Mouse (Mus musculus) lung, postnatal 36 days (tissue): ENCODE data around the gene Il4ra.

Experiments used
- DNase-seq: peaks from one replicate; pipeline ENCODE4 v3.0.0; 2022; ENCODE audit warnings: mixed read lengths

The Il4ra gene

DNA sequence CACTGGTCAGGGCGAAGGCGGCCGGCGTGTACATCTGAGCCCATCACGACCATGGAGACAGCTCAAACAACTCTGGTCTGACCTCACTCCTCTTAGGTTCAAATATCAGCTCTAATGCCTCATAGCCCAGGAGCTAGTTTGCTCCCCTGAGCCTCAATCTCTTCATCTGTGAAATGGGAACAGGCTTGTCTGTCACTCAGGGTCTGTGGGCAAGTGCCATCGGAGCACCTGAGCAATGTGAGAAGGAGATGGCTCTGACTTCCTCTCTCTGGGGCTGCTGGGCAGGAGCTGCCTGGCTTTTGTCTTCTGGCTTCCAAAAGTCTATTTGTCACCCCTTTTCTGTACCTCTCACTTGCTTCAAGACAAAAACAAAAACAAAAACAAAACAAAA is 49.4 kb downstream of the Il4ra start:
- DNase-seq: no peak

DNA sequence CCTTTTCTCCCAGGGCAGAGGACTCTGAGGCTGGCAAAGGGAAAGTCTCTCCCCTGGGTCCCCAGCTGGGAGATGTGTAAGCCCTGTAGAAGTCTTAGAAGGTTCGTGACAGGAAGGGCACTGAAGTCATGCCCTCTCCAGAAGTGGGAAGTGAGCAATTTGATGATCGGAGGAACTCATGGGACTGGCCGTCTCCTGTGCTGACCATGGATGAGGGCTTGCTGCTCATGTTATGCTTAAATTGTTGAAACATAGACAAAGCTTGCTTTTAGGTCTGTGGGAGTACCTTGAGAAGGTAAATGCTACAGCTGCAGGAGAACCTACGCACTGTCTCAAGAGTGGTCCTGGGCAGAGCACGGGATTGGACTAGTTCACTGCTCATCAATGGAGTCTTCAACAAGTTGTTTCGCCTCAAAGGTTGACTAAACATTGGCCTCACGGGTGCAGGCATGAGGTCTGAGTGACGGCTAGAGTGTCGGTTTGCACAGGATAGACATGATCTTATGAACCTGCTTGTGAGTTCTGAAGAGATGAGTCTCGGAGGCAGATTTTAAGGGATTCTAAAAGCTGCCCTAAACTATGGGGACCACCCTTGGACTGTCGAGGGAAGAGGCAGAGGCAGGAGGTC is 50.0 kb downstream of the Il4ra start:
- no peak for DNase-seq

DNA sequence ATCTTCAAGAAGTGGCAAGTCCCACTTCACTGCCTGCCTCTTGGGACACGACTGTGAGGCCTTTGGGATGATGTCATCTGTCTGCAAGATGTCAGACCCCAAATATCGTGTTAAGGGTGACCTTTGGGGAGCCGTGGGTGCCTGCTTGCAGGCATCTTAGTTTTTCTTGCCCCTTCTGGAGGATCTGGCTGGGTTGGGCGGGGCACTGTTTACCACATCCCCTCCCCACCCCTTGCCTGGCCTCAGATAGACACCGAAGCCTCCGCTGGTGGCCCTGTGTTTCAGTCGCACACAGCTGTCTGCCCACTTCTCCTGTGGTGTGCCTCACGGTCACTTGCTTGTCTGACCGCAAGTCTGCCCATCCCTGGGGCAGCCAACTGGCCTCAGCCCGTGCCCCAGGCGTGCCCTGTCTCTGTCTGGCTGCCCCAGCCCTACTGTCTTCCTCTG is 51.3 kb downstream of the Il4ra start, which contains the start of gene Il21r:
Il21r (plus strand) TSS at position 245 of the 447 bp plus-strand sequence.
- peak; percentile 57 for DNase-seq

DNA sequence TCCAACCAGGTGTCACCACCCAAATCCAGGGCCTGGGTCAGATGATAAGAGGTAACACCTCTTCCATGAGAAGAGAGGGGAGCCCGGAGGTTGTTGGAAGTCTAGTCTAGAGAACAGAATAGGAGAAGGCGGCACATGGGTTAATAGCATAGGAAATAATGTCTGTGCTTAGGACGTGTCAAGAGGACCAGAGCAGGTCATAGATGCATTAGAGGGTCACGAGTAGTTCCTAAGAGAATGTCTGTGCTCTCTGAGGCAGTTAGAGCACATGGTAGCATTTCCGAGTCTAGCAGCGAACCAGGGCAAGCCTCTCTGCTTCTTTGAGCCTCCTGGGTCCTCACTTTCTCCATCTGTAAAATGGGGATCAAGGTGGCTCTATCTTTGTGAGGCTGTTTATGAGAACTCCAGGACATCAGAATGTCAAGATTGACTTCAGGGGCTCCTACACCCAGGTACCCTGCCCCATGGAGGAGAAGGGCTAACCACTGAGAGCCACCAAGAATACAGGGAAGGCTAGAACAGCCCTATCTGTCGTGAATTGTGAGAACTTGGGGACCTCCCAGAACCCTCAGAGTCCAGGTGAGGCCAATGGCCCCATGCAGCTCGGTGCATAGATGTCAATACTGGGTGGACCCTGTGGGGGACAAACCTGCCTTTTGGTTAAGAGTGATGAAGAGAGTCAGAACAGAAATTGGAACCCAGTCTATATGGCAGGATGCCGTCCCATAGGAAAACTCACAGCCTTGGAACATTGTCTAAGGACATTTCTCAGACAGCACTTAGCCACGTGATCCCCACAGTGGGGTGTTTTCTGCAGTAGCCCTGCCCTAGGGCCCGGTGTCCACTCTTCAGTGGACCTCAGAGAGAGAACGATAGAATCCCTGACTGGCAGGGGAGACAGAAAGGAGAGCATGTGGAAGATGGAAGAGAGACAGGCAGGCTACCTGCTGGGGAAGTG is 52.7 kb downstream of the Il4ra start:
- no peak for DNase-seq

DNA sequence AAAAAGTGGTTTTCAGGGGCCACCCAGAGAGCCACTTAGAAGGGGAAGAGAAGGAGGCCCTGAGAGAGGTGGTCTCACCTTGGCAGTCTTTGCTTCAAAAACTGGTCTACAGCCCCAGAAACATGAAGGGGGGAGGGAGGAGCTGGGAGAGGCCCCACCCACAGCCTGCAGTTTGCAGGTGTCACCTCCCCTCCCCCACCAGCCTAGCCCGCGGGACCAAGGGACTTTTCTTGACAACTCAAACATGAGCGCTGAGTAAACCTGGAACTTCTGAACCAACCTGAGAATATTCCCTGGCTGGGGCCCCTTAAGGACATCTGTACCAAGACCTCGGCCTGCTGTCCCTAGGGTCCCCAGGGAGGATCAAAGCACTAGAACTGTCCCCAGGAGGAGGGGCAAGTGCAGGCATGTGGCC is 53.8 kb downstream of the Il4ra start:
- DNase-seq: peak; percentile 56

DNA sequence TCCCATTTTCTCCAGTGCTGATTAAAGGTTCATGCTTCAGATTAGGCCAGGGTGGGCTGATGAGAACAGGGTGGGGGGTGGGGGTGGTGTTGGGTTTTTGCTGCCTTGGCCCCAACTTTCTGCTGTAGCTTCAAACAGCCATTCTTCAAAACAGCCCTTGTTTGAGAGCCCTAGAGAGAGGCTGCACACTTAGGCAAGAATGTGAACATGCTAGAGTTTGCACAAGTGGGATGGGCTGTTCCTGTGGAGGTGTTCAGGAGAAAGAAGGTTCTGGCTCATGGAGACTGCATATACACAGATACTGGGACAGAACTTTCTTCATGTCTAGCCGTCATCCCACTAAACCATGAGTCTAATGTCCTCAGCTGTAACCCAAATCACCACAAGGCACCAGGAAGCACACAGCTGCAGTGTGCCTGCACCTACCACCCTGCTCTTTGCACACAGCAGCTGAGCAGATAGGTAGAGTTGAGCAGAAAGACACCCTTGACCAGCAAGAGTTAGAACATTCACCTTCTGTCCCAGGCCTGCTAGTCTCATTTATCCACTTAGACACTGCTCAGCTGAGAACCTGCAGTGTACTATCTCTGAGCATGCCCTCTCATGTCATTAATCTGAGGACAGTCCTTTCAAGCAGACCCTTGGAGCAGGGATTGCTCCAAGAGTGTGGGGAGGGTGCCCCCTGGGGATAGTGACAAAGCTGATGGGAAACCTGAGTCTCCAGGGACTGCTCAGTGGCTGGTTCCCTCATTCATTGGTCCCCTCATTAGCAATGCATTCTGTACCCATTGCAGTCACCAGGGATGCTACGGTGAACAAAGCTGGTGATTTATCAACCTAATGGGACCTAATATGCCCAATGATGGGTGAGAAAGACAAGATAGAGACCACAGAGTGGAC is 54.6 kb downstream of the Il4ra start:
- DNase-seq: peak; percentile 59

DNA sequence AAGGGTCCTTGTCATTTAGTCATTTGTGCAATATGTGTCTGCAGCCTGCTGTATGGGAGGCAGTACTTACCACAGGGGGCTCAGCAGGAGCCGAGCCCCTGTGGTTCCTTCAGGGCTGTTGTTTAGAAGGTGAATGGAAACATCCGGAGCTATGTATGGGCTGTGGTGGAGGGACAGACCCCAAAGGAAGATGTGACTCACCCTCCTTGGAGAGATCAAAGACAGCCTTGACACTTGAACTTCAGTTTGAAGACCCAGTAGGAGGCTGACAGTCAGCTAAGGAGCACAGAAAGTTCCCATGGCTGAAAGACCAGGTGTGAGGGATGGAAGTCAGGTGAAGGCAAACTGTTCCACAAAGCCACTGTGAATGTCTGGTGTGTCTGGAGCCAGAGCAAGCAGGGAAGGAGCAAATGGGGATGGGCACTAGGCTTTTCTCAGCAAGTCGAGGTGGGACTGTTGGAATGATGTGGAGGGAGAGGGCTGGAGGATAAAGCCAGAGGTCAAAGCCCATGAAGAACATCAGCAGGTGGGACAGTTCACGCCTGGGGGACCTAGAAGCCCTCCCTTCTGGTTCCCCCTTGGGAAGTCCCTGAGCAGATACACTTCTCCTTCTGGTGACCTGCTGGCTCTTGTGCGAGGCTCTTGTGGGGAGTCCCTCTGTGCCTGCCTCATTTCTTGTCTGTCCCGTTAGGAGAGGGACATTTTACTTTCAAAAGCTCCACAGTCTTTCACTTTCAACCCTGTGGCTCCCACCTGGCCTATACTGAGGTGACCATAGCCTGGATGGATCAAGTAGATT is 55.7 kb downstream of the Il4ra start:
- DNase-seq: no peak

DNA sequence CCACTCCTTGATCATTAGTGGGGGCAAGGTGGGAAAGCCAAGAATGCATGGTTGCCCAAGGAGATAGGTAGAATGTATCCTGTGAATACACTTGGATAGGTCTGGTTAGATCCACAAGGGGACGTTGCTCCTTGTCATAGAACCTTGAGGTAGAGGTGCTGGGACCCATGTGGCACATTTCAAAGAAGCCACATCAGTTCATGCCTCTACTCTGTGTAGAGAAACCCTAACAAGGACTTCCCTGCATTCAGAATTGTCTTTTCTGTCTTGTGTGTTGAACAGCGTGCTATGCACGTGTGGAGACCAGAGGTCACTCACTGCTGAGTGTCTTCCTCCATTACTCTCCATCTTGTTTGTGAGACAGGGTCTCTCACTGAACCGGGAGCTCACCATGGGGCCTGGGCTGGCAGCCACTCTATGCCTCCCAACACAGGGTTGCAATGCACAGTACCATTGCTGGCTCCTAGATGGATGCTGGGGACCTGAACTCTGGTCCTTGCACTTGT is 56.3 kb downstream of the Il4ra start:
- DNase-seq: no peak

DNA sequence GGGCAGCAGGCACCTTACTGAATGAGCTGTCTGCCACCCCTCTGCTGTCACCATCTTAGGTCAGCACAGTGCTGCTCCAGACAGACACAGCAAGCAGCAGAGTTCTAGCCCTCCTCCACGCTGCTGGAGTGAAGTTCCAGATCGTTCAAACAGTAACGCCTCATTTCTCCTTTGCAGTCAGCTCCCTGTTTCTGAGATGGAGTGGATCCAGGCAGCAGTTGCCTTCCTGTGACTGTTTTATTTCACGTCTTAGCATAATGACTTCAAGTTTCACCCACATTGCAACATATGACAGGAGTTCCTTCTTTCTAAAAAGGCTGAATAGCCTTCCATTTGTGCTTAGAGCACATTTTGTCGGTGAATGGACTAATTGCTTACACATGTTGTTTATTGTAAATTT is 61.7 kb downstream of the Il4ra start:
- no peak for DNase-seq

DNA sequence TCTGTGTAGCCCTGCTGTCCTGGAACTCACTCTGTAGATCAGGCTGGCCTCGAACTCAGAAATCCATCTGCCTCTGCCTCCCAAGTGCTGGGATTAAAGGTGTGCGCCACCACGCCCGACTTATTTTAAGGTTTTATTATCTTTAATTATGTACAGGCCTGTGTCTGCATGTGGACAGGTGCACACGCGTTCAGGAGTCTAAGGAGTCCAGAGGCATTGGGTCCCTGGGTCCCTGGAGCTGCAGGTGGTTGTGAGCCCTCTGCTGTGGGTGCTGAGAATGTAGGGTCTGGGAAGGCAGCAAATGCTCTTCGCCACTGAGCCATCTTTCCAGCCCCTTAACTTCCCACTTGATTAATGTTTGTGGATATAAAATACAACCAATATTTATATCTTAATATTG is 63.5 kb downstream of the Il4ra start:
- no peak for DNase-seq

DNA sequence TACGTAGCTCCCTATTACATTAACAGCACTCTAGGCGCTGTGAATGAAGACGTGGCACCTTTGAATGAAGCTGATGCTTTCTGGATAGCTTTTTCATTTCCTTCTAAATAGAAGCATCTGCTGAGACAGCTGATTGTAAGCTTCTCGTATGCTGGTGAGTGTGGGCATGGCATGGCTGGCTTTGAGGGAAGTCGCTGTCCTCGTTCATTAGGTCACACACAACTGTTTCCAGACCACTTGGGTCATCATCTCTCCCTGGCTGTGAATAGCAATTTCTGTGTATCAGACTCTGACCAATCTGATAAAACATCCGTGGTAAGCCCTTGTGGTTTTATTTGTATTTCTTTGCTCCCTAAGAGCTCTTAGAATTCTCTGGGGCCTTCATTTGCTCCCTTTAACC is 66.1 kb downstream of the Il4ra start:
- DNase-seq: no peak

DNA sequence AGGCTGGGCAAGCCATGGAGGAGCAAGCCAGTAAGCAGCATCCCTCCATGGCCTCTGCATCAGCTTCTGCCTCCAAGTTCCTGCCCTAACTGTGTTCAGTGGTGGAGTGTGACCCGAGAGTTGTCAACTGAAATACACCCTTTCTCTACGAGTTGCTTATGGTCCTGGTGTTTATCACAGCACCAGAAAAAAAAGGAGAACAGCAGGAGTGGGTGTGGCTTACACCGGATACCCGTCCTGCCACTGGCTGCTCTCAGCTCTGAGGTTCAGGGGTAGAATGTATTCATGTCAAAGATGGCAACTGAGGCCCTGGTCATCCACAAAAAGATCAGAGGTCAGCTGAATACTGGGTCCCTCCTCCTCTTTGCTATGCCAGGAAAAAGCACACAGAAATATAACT is 68.2 kb downstream of the Il4ra start:
- DNase-seq: no peak

DNA sequence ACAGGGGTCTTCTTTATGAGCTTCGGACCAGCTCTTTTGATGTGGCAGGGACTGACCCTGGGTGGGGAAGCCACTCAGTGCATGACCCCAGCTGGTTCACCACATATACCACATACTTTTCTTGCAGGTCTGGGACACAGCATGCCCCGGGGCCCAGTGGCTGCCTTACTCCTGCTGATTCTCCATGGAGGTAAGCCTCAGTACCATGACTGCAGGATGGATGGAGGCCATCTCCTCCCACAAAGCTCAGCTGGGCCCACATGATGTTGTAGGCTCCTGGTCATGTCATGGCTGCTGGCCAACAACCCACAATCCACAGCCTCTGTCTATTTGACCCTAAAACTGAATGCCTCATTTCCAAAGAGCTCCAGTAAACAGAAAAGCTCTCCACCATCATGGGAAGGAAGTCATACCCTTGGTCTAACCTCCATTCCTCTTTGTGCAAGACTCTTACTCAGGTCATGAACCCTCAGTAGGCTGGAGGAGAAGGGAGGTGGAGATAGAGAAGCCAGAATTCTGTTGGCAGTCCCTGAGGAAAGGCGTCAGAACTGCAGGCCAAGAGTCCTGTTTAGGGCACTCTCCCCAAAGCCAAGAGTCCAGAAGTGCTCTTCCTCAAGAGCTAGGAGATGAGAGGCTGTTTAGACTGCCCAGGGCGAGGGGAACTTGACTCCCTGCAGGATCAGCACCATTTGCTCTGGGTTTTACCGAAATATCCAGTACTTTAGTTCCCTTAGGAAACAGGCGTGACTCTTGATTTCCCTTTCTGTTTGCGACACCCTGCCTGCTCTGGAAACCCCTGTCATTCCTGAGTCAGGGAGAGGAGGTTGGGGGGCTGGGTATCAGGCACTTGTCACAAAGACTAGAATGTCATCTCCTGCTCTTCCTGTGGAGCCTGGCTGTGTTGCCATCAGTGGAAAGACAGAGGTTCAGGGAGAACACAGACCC is 71.1 kb downstream of the Il4ra start:
- DNase-seq: peak; percentile 59

DNA sequence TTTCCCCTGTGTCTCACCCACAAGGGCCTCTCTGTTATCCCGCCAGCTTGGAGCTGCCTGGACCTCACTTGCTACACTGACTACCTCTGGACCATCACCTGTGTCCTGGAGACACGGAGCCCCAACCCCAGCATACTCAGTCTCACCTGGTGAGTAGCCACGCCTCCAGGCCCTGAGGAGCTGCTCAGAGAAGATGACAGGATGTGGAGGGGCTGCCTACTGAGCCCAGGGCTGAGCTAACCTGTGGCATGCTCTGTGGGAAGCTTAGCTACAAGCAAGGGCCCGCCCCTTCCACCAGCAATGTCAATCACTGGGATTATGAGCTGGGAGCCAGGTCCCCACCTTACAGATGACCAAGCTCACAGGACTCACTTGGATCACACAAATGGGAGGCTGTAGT is 73.3 kb downstream of the Il4ra start:
- no peak for DNase-seq

DNA sequence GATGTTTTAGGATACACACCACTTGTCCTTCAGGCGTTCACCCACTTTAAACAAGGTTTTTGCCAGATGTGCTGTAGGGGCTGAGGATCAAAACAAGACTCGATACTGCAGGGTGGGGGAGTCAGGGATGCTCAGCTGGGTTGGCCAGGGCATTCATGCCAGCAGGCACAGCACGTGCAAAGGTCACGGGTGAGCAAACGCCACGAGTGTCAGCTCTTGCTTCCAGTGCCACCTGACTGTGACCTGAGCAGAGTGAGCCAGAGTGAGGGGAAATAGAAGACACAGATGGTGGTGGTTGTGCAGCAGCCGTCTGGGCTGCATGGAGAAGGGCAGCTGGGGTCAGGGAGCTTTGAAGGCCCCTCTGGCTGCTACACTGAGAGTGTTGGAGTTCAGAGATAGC is 73.9 kb downstream of the Il4ra start:
- DNase-seq: no peak
